Mouse (Mus musculus) ovary, adult 18-20 months (tissue): ENCODE measurements at regions not wholly inside any gene's neighbourhood (a gene's known extent, or its start where the extent isn't known, plus 50 kb on each side); places are given as distances from the start of the nearest gene placed in this dataset.

Experiments
- DNase-seq: peaks from one replicate; pipeline ENCODE4 v3.0.0; 2022; ENCODE audit warnings: low spot score, mixed read lengths

GRCm38 (mm10) chr4:93444666-93445065, 109.4 kb upstream of the Tusc1 start:
- no peak for DNase-seq

- DNase-seq = no peak
These were observed 103.5 kb upstream of the Tusc1 start for GRCm38 (mm10) chr4:93438587-93439336.

GRCm38 (mm10) chr4:93437386-93438130, 102.2 kb upstream of the Tusc1 start:
- DNase-seq = no peak

GRCm38 (mm10) chr4:93412695-93413094, 77.4 kb upstream of the Tusc1 start:
- no peak for DNase-seq

GRCm38 (mm10) chr4:93406876-93407275, 71.6 kb upstream of the Tusc1 start:
- no peak for DNase-seq

GRCm38 (mm10) chr4:93400579-93400978, 65.3 kb upstream of the Tusc1 start:
- no peak for DNase-seq
